Mouse (Mus musculus): ENCODE results near the gene Elf4. TPM values are rescaled to one million over a fixed set of nuclear protein-coding genes. Genes with fewer than 3 reads are reported as not detected.
A peak's percentile ranks its signal among the peaks of the same experiment; 100 is the strongest.

Gene Elf4
- total and polyA plus RNA-seq, 3 experiments = 3.4 to 15.3 TPM; not detected in 1

- Histone ChIP-seq H3K36me3 (ENCODE audit: control insufficient read depth in 1 of 2, insufficient read depth in 2 of 2, low read length in 2 of 2) (peaks cover 0 to 2% of the 10 kb centered on the region in 2 experiments; a peak in 3 of 4 replicates), H3K27ac (ENCODE audit: control insufficient read depth, low read depth, low read length) (no peak overlapping the region)
- no peak for TF ChIP-seq NRF1 (IDR thresholded peaks at IDR 0.05; ENCODE audit: insufficient read depth, low read depth, low read length, poor library complexity, severe bottlenecking)
- no peak for TF ChIP-seq SMC3 (IDR thresholded peaks at IDR 0.05; ENCODE audit: low read depth, low read length)
- TF ChIP-seq POLR2AphosphoS2 (IDR thresholded peaks at IDR 0.05; ENCODE audit: low read length) = no peak
- TF ChIP-seq CHD1 (IDR thresholded peaks at IDR 0.05; ENCODE audit: low read depth, low read length) = no peak
- no peak for TF ChIP-seq E2F4 (IDR thresholded peaks at IDR 0.05; ENCODE audit: borderline replicate concordance, low read depth, low read length)
- TF ChIP-seq NELFE (IDR thresholded peaks at IDR 0.05; ENCODE audit: low read depth, low read length) = no peak
- no peak for TF ChIP-seq USF2 (IDR thresholded peaks at IDR 0.05; ENCODE audit: borderline replicate concordance in 1 of 2, insufficient read depth in 1 of 2, low read depth in 1 of 2, low read length in 2 of 2)
- TF ChIP-seq MAX (IDR thresholded peaks at IDR 0.05; ENCODE audit: low read length) = no peak
- no peak for TF ChIP-seq POLR2AphosphoS5 (IDR thresholded peaks at IDR 0.05; ENCODE audit: borderline replicate concordance, low read depth, low read length)
Observed at GRCm38 (mm10) chrX:48412629-48413028, 50.3 kb downstream of the Elf4 start.

GRCm38 (mm10) chrX:48410388-48410776 lies 52.5 kb downstream of the Elf4 start:
- H3K4me1 ChIP-seq (ENCODE audit: control insufficient read depth in 1 of 2, insufficient read depth in 2 of 2, low read length in 2 of 2) = no peaks in the 10 kb centered on the region
- peaks cover 0 to 2% of the 10 kb centered on the region in 2 experiments; a peak in 3 of 4 replicates for H3K36me3 ChIP-seq (ENCODE audit: control insufficient read depth in 1 of 2, insufficient read depth in 2 of 2, low read length in 2 of 2)
- H3K9me3 ChIP-seq (replicated peaks; ENCODE audit: insufficient read depth, low read length) = no peaks in the 10 kb centered on the region
- TF ChIP-seq USF2 (IDR thresholded peaks at IDR 0.05; ENCODE audit: borderline replicate concordance in 1 of 2, insufficient read depth in 1 of 2, low read depth in 1 of 2, low read length in 2 of 2) = no peak
- no peak for TF ChIP-seq CHD2 (IDR thresholded peaks at IDR 0.05; ENCODE audit: low read length)
- no peak for TF ChIP-seq JUND (IDR thresholded peaks at IDR 0.05; ENCODE audit: low read depth, low read length)
- no peak for TF ChIP-seq CTCF (IDR thresholded peaks at IDR 0.05 in 2 of 3, conservative IDR thresholded peaks at IDR 0.05 in 1 of 3; ENCODE audit: control insufficient read depth in 1 of 3, insufficient read depth in 1 of 3, low read depth in 2 of 3, low read length in 3 of 3, poor library complexity in 1 of 3, severe bottlenecking in 1 of 3)
- no peak for TF ChIP-seq USF1 (IDR thresholded peaks at IDR 0.05; ENCODE audit: low read depth, low read length)
- no peak for TF ChIP-seq RCOR1 (IDR thresholded peaks at IDR 0.05; ENCODE audit: low read depth, low read length)
- TF ChIP-seq ZNF384 (IDR thresholded peaks at IDR 0.05; ENCODE audit: low read depth, low read length) = no peak
- TF ChIP-seq ETS1 (IDR thresholded peaks at IDR 0.05; ENCODE audit: low read depth, low read length) = no peak
- TF ChIP-seq MYC (IDR thresholded peaks at IDR 0.05; ENCODE audit: low read depth, low read length) = no peak
- no peak for TF ChIP-seq EP300 (IDR thresholded peaks at IDR 0.05; ENCODE audit: low read depth in 1 of 2, low read length in 2 of 2)
- TF ChIP-seq BHLHE40 (IDR thresholded peaks at IDR 0.05; ENCODE audit: borderline replicate concordance, low read depth, low read length) = no peak
- H3K27me3 ChIP-seq (ENCODE audit: control insufficient read depth in 1 of 2, insufficient read depth in 2 of 2, low read length in 2 of 2) = no peaks in the 10 kb centered on the region
- H3K9ac ChIP-seq (ENCODE audit: control insufficient read depth, low read depth, low read length, poor library complexity, severe bottlenecking) = 0 out of 2 replicates have a peak overlapping the region, but pooled peaks have one; percentile 24
- H3K79me2 ChIP-seq (ENCODE audit: control insufficient read depth, insufficient read depth, low read length, poor library complexity) = no peaks in the 10 kb centered on the region
- DNase-seq (ENCODE audit: low read depth, low spot score) = no peak
- no peak overlapping the region for H3K4me3 ChIP-seq (ENCODE audit: control insufficient read depth in 1 of 2, insufficient read depth in 1 of 2, low read depth in 2 of 2, low read length in 2 of 2)
- no peak overlapping the region for H3K27ac ChIP-seq (ENCODE audit: control insufficient read depth, low read depth, low read length)

More at GRCm38 (mm10) chrX:48412629-48413028, 50.3 kb downstream of the Elf4 start:
- peak; percentile 2 for DNase-seq (ENCODE audit: low read depth, low spot score)
- H3K4me3 ChIP-seq (ENCODE audit: control insufficient read depth in 1 of 2, insufficient read depth in 1 of 2, low read depth in 2 of 2, low read length in 2 of 2) = no peak overlapping the region
- no peaks in the 10 kb centered on the region for H3K4me1 ChIP-seq (ENCODE audit: control insufficient read depth in 1 of 2, insufficient read depth in 2 of 2, low read length in 2 of 2)
- no peaks in the 10 kb centered on the region for H3K27me3 ChIP-seq (ENCODE audit: control insufficient read depth in 1 of 2, insufficient read depth in 2 of 2, low read length in 2 of 2)
- H3K9ac ChIP-seq (ENCODE audit: control insufficient read depth, low read depth, low read length, poor library complexity, severe bottlenecking) = no peak overlapping the region
- no peaks in the 10 kb centered on the region for H3K9me3 ChIP-seq (replicated peaks; ENCODE audit: insufficient read depth, low read length)
- no peaks in the 10 kb centered on the region for H3K79me2 ChIP-seq (ENCODE audit: control insufficient read depth, insufficient read depth, low read length, poor library complexity)
